Mouse (Mus musculus) brown adipose tissue, adult 24 weeks (tissue): ENCODE measurements around the gene Gxylt2. TPM values are rescaled to one million over a fixed set of nuclear protein-coding genes. Genes with fewer than 3 reads are reported as not detected.

Experiments
- H3K27ac ChIP-seq: fragments of 200-500 bp; replicated peaks from 2 replicates; pipeline ENCODE4 v1.5.1; 2012; ENCODE audit warnings: low read depth, mild to moderate bottlenecking, low read length
- H3K4me1 ChIP-seq: fragments of 200-500 bp; 2 replicates; pipeline ENCODE4 v1.6.1; 2012; ENCODE audit warnings: low read length, mixed read lengths; ENCODE audit not compliant: control insufficient read depth, insufficient read depth, insufficient read length
- H3K4me3 ChIP-seq: fragments of 200-500 bp; 2 replicates; pipeline ENCODE4 v1.5.1; 2012; ENCODE audit warnings: low read depth, mild to moderate bottlenecking, low read length, moderate library complexity; ENCODE audit not compliant: insufficient read depth
- polyA plus RNA-seq: library from polyadenylated mRNA; stranded (reverse); fragments of >200 nt; gene quantifications from 2 replicates; pipeline ENCODE4 v1.2.4, GENCODE M21; 2012; ENCODE audit not compliant: missing spikeins, insufficient read depth, insufficient read length

Gene Gxylt2
- polyA plus RNA-seq, 1 experiment = 0.87 TPM

GRCm38 (mm10) chr6:100802381-100803083 lies 98.0 kb downstream of the Gxylt2 start:
- H3K4me3 ChIP-seq = no peak overlapping the region
- peak overlapping the region; percentile 96 for H3K27ac ChIP-seq
- H3K4me1 ChIP-seq = peaks cover 14% of the 10 kb centered on the region; the same call in 1 of the 2 replicates

GRCm38 (mm10) chr6:100803250-100803649 lies 98.7 kb downstream of the Gxylt2 start:
- peak overlapping the region; percentile 88 for H3K27ac ChIP-seq
- peaks cover 14% of the 10 kb centered on the region; the same call in 1 of the 2 replicates for H3K4me1 ChIP-seq
- no peak overlapping the region for H3K4me3 ChIP-seq

- Histone ChIP-seq H3K4me3 (no peak overlapping the region), H3K27ac (no peak overlapping the region), H3K4me1 (peaks cover 6% of the 10 kb centered on the region; the same call in 1 of the 2 replicates)
These were observed 102.7 kb downstream of the Gxylt2 start for GRCm38 (mm10) chr6:100807187-100807586.

DNA sequence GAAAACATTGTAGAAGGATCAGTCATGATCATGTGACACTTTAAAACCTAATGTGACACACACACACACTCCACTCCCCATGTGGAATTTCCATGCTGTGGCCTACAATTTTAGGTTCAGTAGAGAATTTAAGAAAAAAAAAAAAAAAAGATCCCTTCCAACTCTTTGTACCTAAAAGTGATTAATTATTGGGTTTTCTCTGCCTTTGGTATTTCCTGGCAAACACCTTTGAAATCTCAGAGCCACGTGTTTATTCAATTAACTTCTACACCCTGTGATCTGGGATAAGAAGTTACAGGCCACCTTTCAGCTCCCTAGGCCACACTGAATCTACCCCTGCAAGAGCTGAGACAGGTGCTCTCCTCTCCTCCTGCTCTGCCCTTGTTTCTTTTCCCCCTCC lies 103.2 kb downstream of the Gxylt2 start:
- Histone ChIP-seq H3K4me3 (no peak overlapping the region), H3K27ac (no peak overlapping the region), H3K4me1 (peaks cover under 1% of the 10 kb centered on the region; the same call in 1 of the 2 replicates)

DNA sequence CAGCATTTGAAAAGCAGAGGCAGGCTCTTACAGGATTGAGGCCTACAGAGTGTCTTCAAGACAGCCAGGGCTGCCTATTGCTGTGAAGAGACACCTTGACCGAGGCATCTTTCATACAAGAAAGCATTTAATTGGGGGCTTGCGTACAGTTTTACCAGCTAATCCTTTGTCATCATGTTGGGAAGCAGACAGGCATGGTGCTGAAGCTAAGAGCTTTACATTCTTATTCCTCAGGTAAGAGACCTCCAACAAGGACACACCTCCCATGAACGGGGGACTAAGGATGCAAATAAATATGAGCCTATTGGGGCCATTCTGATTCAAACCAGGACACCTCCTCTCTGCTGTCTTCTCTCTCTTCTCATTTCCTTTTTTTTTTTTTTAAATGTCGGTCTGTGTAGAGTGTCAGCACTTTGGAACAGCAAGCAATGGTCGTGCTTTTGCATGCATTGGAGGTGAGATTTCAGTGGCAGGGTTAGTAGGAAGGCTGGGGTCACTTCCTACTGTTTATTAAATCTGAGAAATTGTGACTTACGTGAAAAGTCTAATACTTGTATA lies 103.8 kb downstream of the Gxylt2 start:
- Histone ChIP-seq H3K4me1 (no peaks in the 10 kb centered on the region), H3K27ac (no peak overlapping the region), H3K4me3 (no peak overlapping the region)

DNA sequence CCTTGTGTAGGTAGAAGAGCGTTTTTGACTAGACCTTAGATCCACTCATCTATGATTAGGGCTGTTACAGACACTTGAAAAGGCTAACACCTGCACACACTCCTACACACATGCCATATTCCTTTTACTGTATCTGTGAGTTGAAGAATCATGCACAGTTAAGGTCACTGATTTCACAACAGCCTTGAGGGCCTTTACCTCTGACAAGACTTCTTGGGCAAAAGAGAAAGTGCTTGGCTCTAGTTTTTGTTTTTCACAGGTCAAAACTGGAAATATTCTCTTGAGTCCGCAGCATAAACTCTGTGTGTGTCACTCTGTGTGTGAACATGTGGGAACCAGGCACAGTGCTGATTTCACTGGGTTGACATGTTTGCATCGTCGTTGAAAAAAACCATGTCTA lies 105.6 kb downstream of the Gxylt2 start:
- Histone ChIP-seq H3K4me1 (no peaks in the 10 kb centered on the region), H3K27ac (no peak overlapping the region), H3K4me3 (no peak overlapping the region)

DNA sequence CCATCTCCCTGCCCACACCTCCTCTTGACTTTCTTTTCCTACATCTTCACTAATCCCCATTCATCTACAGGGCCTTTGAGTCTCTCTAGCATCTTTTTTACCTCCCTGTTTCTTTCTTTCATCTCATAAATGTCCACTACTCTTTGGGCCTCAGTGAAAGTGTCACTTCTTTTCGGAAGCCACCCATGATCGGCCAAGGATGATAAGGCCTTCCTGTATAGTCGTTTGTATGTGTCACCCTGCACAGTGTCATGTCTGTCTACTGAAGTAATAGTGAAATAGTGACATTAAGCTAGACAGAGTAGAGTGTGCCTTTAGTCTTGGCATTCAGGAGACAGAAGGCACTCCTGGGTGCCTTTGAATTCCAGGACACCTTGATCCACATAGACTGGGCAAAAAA lies 107.2 kb downstream of the Gxylt2 start:
- Histone ChIP-seq H3K27ac (no peak overlapping the region), H3K4me3 (no peak overlapping the region), H3K4me1 (no peaks in the 10 kb centered on the region)

- Histone ChIP-seq H3K27ac (no peak overlapping the region), H3K4me3 (no peak overlapping the region), H3K4me1 (no peaks in the 10 kb centered on the region)
These were observed 116.8 kb downstream of the Gxylt2 start for GRCm38 (mm10) chr6:100821367-100821766.

DNA sequence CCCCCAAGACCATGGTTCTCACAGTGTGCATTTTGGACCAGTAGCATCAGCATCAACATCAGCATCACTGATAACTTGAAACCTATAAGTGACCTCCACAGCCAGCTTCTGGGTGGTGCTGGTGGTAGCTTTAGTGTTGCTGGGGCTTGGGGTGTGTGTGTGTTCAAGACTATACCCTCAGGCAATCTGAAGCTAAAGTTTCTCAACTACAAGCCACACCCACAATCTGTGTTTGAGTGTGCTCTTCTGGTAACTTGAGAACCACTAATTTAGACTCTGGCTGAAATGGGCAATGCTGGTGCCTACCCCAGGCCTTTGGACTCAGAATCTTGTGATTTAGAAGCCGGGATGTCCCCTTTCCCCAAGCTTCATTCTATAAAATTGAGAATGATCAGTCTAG lies 118.8 kb downstream of the Gxylt2 start:
- H3K4me1 ChIP-seq = no peaks in the 10 kb centered on the region
- H3K4me3 ChIP-seq = no peak overlapping the region
- H3K27ac ChIP-seq = no peak overlapping the region

DNA sequence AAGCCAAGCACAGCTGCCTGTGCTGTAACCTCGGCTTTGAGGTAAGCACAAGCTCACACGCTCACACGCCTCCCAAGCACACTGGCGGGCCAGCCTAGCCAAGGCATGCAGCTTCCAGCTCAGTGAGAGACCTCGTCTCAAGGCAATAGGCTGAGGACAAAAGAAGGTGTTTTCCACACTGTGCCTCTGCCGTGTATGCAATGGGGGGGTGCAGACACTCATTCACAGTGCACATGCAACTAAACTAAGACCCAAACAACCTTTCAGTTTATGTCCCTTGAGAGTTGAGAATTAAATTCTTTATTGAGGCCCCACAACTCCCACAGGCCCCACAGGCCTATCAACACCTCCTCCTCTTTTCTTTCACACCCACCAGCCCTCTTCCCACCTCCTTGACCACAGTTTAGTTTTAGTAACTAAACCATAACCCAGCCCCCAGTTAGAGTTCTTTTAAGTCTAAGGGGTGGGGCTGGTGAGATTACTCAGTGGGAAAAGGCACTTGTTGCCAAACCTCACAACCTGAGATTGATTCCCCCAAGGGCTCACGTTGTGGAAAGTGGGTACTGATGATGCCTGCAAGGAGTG lies 119.9 kb downstream of the Gxylt2 start:
- no peak overlapping the region for H3K4me3 ChIP-seq
- H3K4me1 ChIP-seq = no peaks in the 10 kb centered on the region
- no peak overlapping the region for H3K27ac ChIP-seq

GRCm38 (mm10) chr6:100826046-100826445 lies 121.5 kb downstream of the Gxylt2 start:
- Histone ChIP-seq H3K4me1 (peaks cover 3% of the 10 kb centered on the region; the same call in 1 of the 2 replicates), H3K4me3 (no peak overlapping the region), H3K27ac (no peak overlapping the region)

DNA sequence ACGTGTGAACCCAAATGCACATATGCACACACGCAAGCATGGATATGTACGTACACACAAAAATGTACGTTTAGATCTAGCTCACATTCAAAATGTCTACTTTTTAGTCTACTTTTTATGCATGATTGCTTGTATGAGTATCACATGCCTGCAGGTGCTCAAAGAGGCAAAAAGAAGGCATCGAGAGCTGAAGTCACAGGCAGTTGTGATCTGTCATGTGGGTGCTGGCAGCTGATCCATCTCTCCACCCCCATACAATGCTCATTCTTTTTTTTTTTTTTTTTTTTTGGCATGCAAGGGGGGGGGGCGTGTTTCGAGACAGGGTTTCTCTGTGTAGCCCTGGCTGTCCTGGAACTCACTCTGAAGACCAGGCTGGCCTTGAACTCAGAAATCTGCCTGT lies 124.0 kb downstream of the Gxylt2 start:
- Histone ChIP-seq H3K27ac (no peak overlapping the region), H3K4me3 (no peak overlapping the region), H3K4me1 (peaks cover 5% of the 10 kb centered on the region; the same call in 1 of the 2 replicates)

DNA sequence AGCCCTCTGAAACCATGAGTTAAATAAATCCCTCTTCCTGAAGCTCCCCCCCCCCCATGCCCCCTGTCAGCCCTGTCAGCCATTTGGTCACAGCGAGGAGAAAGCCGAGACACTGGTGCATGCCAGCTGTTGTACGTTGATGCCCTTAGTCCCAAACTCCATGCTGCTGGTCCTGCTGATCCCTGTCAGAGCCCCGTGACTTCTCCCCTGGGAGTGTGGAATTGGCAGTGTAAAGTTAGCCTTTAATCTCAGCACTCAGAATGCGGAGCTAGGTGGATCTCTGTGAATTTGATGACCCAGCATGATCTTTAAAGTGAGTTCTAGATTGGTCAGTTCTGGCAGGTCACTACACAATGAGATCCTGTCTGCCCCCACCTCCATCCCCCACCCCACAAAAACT lies 125.2 kb downstream of the Gxylt2 start:
- Histone ChIP-seq H3K4me3 (no peak overlapping the region), H3K4me1 (peaks cover 6% of the 10 kb centered on the region; the same call in 1 of the 2 replicates), H3K27ac (no peak overlapping the region)

DNA sequence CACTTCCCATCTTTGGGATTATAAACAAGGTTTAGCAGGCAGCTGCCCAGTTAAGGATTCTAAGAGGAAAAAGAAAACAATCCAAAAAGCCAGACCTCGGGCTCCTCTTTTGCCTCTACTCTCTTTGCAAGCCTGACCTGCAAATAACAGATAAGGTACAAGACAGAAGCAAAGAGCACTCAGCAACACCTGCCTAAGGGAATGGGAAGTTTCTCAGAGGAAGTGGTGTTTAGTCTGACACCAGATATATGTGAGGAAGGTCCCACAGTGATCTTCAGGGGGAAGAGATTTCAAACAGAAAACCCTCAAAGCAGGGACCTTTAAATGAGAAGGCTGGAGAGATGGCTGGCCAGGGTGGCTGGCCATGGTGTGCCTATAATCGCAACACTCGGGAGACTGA lies 126.7 kb downstream of the Gxylt2 start:
- Histone ChIP-seq H3K27ac (peak overlapping the region; percentile 46; the same call in 1 of the 2 replicates), H3K4me3 (no peak overlapping the region), H3K4me1 (peaks cover 10% of the 10 kb centered on the region; the same call in 1 of the 2 replicates)

GRCm38 (mm10) chr6:100831751-100832150 lies 127.2 kb downstream of the Gxylt2 start:
- Histone ChIP-seq H3K4me3 (no peak overlapping the region), H3K4me1 (peaks cover 10% of the 10 kb centered on the region; the same call in 1 of the 2 replicates)

More at GRCm38 (mm10) chr6:100831751-100832150, 127.2 kb downstream of the Gxylt2 start:
- H3K27ac ChIP-seq = peak overlapping the region; percentile 46; the same call in 1 of the 2 replicates
